Mouse (Mus musculus): ENCODE data around the gene Gm12789. TPM values are rescaled to one million over a fixed set of nuclear protein-coding genes. Genes with fewer than 3 reads are reported as not detected.

Gm12789 gene
- not detected for total RNA-seq (2023)

GRCm38 (mm10) chr4:101986326-101986725 is at the start of gene Gm12789:
TSS of gene Gm12789 (plus strand) at chr4:101986626.

GRCm38 (mm10) chr4:101940107-101940506 is 46.3 kb upstream of the Gm12789 start, which contains the start of gene Gm12794:
TSS of gene Gm12794 (plus strand) at chr4:101940407.

GRCm38 (mm10) chr4:101980949-101981348 is 5.5 kb upstream of the Gm12789 start, which contains the start of gene Gm12790:
TSS of gene Gm12790 (minus strand) at chr4:101981049.

Other genes starting within 250 kb of the Gm12789 start
- not detected for gene B020004J07Rik, start 142.6 kb upstream of the Gm12789 start, total RNA-seq (2023)
- gene C130073F10Rik, start 92.8 kb upstream of the Gm12789 start, total RNA-seq (2023), result not detected
- gene Gm12800, start 77.5 kb upstream of the Gm12789 start, total RNA-seq (2023), result not detected
- not detected for gene Gm12794, start 46.2 kb upstream of the Gm12789 start, total RNA-seq (2023)
- gene Gm12790, start 5.6 kb upstream of the Gm12789 start, total RNA-seq (2023), result not detected
- gene Pde4b, start 100.9 kb downstream of the Gm12789 start, total RNA-seq (2023), result 100 to 1,000 TPM; 116 to 125 TPM

Data from T-cell, adult 66 days (primary cell).